Mouse (Mus musculus): Measurements from ENCODE around the gene Xxylt1. TPM values are rescaled to one million over a fixed set of nuclear protein-coding genes. Genes with fewer than 3 reads are reported as not detected.

The Xxylt1 gene
- polyA plus RNA-seq, 1 experiment from 2014 or later = 18.1 TPM

- Histone ChIP-seq H3K4me3 (replicated peaks; ENCODE audit: low read length) (no peak overlapping the region), H3K4me1 (replicated peaks; ENCODE audit: control insufficient read depth, insufficient read depth, low read length) (no peaks in the 10 kb centered on the region), H3K27me3 (ENCODE audit: control insufficient read depth, insufficient read depth, low read length) (no peaks in the 10 kb centered on the region), H3K9me3 (ENCODE audit: control insufficient read depth, low read length) (no peaks in the 10 kb centered on the region), H3K36me3 (replicated peaks; ENCODE audit: control insufficient read depth, insufficient read depth) (no peaks in the 10 kb centered on the region), H3K4me2 (replicated peaks) (no peak overlapping the region), H3K27ac (no peak overlapping the region), H3K9ac (no peak overlapping the region)
- DNase-seq (ENCODE audit: low spot score) (no peak), ATAC-seq (ENCODE audit: low FRiP score) (no peak)
- 94% methylated on average over 7 of the region's 7 CpGs for WGBS
Measured at GRCm38 (mm10) chr16:31050701-31051100, 30.5 kb downstream of the Xxylt1 start.

GRCm38 (mm10) chr16:31048194-31048593, 33.0 kb downstream of the Xxylt1 start:
- H3K36me3 ChIP-seq (replicated peaks; ENCODE audit: control insufficient read depth, insufficient read depth) = no peaks in the 10 kb centered on the region
- WGBS = 86% methylated on average over 6 of the region's 6 CpGs
- DNase-seq (ENCODE audit: low spot score) (no peak), ATAC-seq (ENCODE audit: low FRiP score) (no peak)
- no peak overlapping the region for H3K4me2 ChIP-seq (replicated peaks)
- no peaks in the 10 kb centered on the region for H3K4me1 ChIP-seq (replicated peaks; ENCODE audit: control insufficient read depth, insufficient read depth, low read length)
- no peak overlapping the region for H3K27ac ChIP-seq
- no peak overlapping the region for H3K4me3 ChIP-seq (replicated peaks; ENCODE audit: low read length)
- no peaks in the 10 kb centered on the region for H3K27me3 ChIP-seq (ENCODE audit: control insufficient read depth, insufficient read depth, low read length)
- no peak overlapping the region for H3K9ac ChIP-seq
- H3K9me3 ChIP-seq (ENCODE audit: control insufficient read depth, low read length) = no peaks in the 10 kb centered on the region

GRCm38 (mm10) chr16:31047186-31047898, 33.9 kb downstream of the Xxylt1 start:
- Histone ChIP-seq H3K27ac (no peak overlapping the region), H3K4me3 (replicated peaks; ENCODE audit: low read length) (no peak overlapping the region), H3K27me3 (ENCODE audit: control insufficient read depth, insufficient read depth, low read length) (no peaks in the 10 kb centered on the region), H3K36me3 (replicated peaks; ENCODE audit: control insufficient read depth, insufficient read depth) (no peaks in the 10 kb centered on the region), H3K9me3 (ENCODE audit: control insufficient read depth, low read length) (no peaks in the 10 kb centered on the region), H3K4me2 (replicated peaks) (no peak overlapping the region), H3K9ac (no peak overlapping the region), H3K4me1 (replicated peaks; ENCODE audit: control insufficient read depth, insufficient read depth, low read length) (no peaks in the 10 kb centered on the region)
- no peak for ATAC-seq (ENCODE audit: low FRiP score)
- no peak for DNase-seq (ENCODE audit: low spot score)
- 81% methylated on average over 10 of the region's 10 CpGs for WGBS

- Histone ChIP-seq H3K27me3 (ENCODE audit: control insufficient read depth, insufficient read depth, low read length) (no peaks in the 10 kb centered on the region), H3K9ac (no peak overlapping the region), H3K36me3 (replicated peaks; ENCODE audit: control insufficient read depth, insufficient read depth) (no peaks in the 10 kb centered on the region), H3K4me2 (replicated peaks) (no peak overlapping the region), H3K27ac (no peak overlapping the region), H3K9me3 (ENCODE audit: control insufficient read depth, low read length) (no peaks in the 10 kb centered on the region), H3K4me3 (replicated peaks; ENCODE audit: low read length) (no peak overlapping the region), H3K4me1 (replicated peaks; ENCODE audit: control insufficient read depth, insufficient read depth, low read length) (no peaks in the 10 kb centered on the region)
- DNase-seq (ENCODE audit: low spot score) = no peak
- no peak for ATAC-seq (ENCODE audit: low FRiP score)
- 57% methylated on average over 14 of the region's 14 CpGs for WGBS
Measured at GRCm38 (mm10) chr16:31046217-31046659, 35.0 kb downstream of the Xxylt1 start.

GRCm38 (mm10) chr16:31045211-31045610, 36.0 kb downstream of the Xxylt1 start:
- H3K27ac ChIP-seq = no peak overlapping the region
- H3K4me2 ChIP-seq (replicated peaks) = no peak overlapping the region
- WGBS = 53% methylated on average over 5 of the region's 5 CpGs
- H3K9ac ChIP-seq = no peak overlapping the region
- H3K4me1 ChIP-seq (replicated peaks; ENCODE audit: control insufficient read depth, insufficient read depth, low read length) = no peaks in the 10 kb centered on the region
- no peaks in the 10 kb centered on the region for H3K36me3 ChIP-seq (replicated peaks; ENCODE audit: control insufficient read depth, insufficient read depth)
- ATAC-seq (ENCODE audit: low FRiP score) (no peak), DNase-seq (ENCODE audit: low spot score) (no peak)
- no peaks in the 10 kb centered on the region for H3K9me3 ChIP-seq (ENCODE audit: control insufficient read depth, low read length)
- no peaks in the 10 kb centered on the region for H3K27me3 ChIP-seq (ENCODE audit: control insufficient read depth, insufficient read depth, low read length)
- H3K4me3 ChIP-seq (replicated peaks; ENCODE audit: low read length) = no peak overlapping the region

- Histone ChIP-seq H3K36me3 (replicated peaks; ENCODE audit: control insufficient read depth, insufficient read depth) (no peaks in the 10 kb centered on the region), H3K27me3 (ENCODE audit: control insufficient read depth, insufficient read depth, low read length) (no peaks in the 10 kb centered on the region), H3K27ac (no peak overlapping the region), H3K4me1 (replicated peaks; ENCODE audit: control insufficient read depth, insufficient read depth, low read length) (no peaks in the 10 kb centered on the region), H3K9me3 (ENCODE audit: control insufficient read depth, low read length) (no peaks in the 10 kb centered on the region), H3K4me3 (replicated peaks; ENCODE audit: low read length) (no peak overlapping the region), H3K4me2 (replicated peaks) (no peak overlapping the region), H3K9ac (no peak overlapping the region)
- 88% methylated on average over 5 of the region's 5 CpGs for WGBS
- ATAC-seq (ENCODE audit: low FRiP score) (no peak), DNase-seq (ENCODE audit: low spot score) (no peak)
Measured at GRCm38 (mm10) chr16:31043136-31043535, 38.1 kb downstream of the Xxylt1 start.

GRCm38 (mm10) chr16:31041566-31041965, 39.7 kb downstream of the Xxylt1 start:
- Histone ChIP-seq H3K27me3 (ENCODE audit: control insufficient read depth, insufficient read depth, low read length) (no peaks in the 10 kb centered on the region), H3K9me3 (ENCODE audit: control insufficient read depth, low read length) (no peaks in the 10 kb centered on the region), H3K4me2 (replicated peaks) (no peak overlapping the region), H3K27ac (no peak overlapping the region), H3K4me1 (replicated peaks; ENCODE audit: control insufficient read depth, insufficient read depth, low read length) (no peaks in the 10 kb centered on the region), H3K4me3 (replicated peaks; ENCODE audit: low read length) (no peak overlapping the region), H3K36me3 (replicated peaks; ENCODE audit: control insufficient read depth, insufficient read depth) (no peaks in the 10 kb centered on the region), H3K9ac (no peak overlapping the region)
- DNase-seq (ENCODE audit: low spot score) (no peak), ATAC-seq (ENCODE audit: low FRiP score) (no peak)
- WGBS = 96% methylated on average over 2 of the region's 2 CpGs

GRCm38 (mm10) chr16:31039803-31040459, 41.3 kb downstream of the Xxylt1 start:
- H3K4me2 ChIP-seq (replicated peaks) = no peak overlapping the region
- WGBS = 75% methylated on average over 9 of the region's 9 CpGs
- H3K9me3 ChIP-seq (ENCODE audit: control insufficient read depth, low read length) = no peaks in the 10 kb centered on the region
- H3K36me3 ChIP-seq (replicated peaks; ENCODE audit: control insufficient read depth, insufficient read depth) = no peaks in the 10 kb centered on the region
- no peak for ATAC-seq (ENCODE audit: low FRiP score)
- H3K27ac ChIP-seq = no peak overlapping the region
- no peaks in the 10 kb centered on the region for H3K27me3 ChIP-seq (ENCODE audit: control insufficient read depth, insufficient read depth, low read length)
- no peaks in the 10 kb centered on the region for H3K4me1 ChIP-seq (replicated peaks; ENCODE audit: control insufficient read depth, insufficient read depth, low read length)
- no peak overlapping the region for H3K9ac ChIP-seq
- no peak overlapping the region for H3K4me3 ChIP-seq (replicated peaks; ENCODE audit: low read length)
- DNase-seq (ENCODE audit: low spot score) = no peak

- Histone ChIP-seq H3K4me2 (replicated peaks) (no peak overlapping the region), H3K36me3 (replicated peaks; ENCODE audit: control insufficient read depth, insufficient read depth) (no peaks in the 10 kb centered on the region), H3K9me3 (ENCODE audit: control insufficient read depth, low read length) (no peaks in the 10 kb centered on the region), H3K4me3 (replicated peaks; ENCODE audit: low read length) (no peak overlapping the region), H3K27me3 (ENCODE audit: control insufficient read depth, insufficient read depth, low read length) (no peaks in the 10 kb centered on the region), H3K27ac (no peak overlapping the region), H3K4me1 (replicated peaks; ENCODE audit: control insufficient read depth, insufficient read depth, low read length) (0 out of 2 replicates have a peak, but pooled peaks cover 6% of the 10 kb centered on the region), H3K9ac (no peak overlapping the region)
- ATAC-seq (ENCODE audit: low FRiP score) = no peak
- WGBS = 64% methylated on average over 1 of the region's 1 CpGs
- DNase-seq (ENCODE audit: low spot score) = no peak
Measured at GRCm38 (mm10) chr16:31037431-31037830, 43.8 kb downstream of the Xxylt1 start.

Measured in hindbrain, embryonic 14.5 days (tissue).